Mouse (Mus musculus): ENCODE measurements around the gene Pdcl3. TPM values are rescaled to one million over a fixed set of nuclear protein-coding genes. Genes with fewer than 3 reads are reported as not detected.

Pdcl3 gene
- total and polyA plus RNA-seq, 3 experiments, result 55.6 to 120 (median 83.6) TPM

DNA sequence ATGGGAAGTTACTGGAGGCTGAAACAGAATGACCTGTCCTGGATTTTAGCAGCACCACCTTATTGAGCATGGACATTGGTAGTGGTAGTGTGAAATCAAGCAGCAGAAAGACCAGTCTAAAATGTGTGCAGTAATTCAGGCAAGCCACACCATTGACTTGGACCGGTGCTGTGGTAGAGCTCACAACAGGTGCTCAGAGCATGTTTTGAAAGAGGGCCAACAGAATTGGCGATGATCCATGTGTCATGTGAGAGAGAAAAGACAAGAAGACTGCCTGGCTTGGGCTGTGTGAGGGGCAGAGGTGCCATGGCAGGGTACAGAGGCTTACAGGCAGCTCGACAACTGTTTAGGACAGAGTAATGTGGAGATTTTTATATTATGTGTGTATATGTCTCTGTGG is 7.0 kb downstream of the Pdcl3 start:
- Histone ChIP-seq H3K36me3 (replicated peaks in 1 of 2; ENCODE audit: control insufficient read depth in 1 of 2, insufficient read depth in 1 of 2, low read length in 1 of 2) (peaks cover 28 to 71% of the 10 kb centered on the region in 2 experiments), H3K4me2 (ENCODE audit: insufficient read depth, low read depth, poor library complexity, severe bottlenecking) (no peak overlapping the region)
- dilution Hi-C loops (cut with MboI; ENCODE audit: extremely low pct_ligation_motif_present, extremely low pct_unique_long_range_greater_than_20kb, low sequenced_read_pairs), result no loop called here

DNA sequence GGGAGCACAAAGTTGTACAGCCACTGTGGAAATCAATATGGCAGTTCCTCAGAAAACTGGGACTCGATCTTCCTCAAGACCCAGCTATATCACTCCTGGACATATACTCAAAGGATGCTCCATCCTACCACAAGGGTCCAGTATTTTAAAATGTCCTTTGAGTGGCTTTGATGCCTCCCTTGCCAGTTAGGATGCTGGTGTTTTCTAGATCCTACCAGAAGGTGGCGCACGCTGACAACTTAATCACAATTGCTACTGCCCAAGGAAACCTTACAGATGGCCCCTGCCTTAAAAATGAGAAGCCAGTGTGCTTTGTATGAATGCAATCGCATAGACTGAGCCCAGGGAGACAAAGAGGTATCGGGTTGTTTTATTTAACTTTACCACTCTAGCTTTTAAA is 15.7 kb downstream of the Pdcl3 start:
- dilution Hi-C loops (cut with MboI; ENCODE audit: extremely low pct_ligation_motif_present, extremely low pct_unique_long_range_greater_than_20kb, low sequenced_read_pairs) (no loop called here), in situ Hi-C loops (cut with MboI; ENCODE audit: low pct_ligation_motif_present, low pct_unique_long_range_greater_than_20kb, low sequenced_read_pairs) (loop anchor here (10.0 to 25.0 kb wide), 2 partner anchors 211 to 344 kb away; no protein-coding TSS in a partner anchor)
- H3K4me2 ChIP-seq (ENCODE audit: insufficient read depth, low read depth, poor library complexity, severe bottlenecking), result no peak overlapping the region; the same call in 1 of the 2 replicates
- no peaks in the 10 kb centered on the region for H3K27me3 ChIP-seq (replicated peaks)
- H3K9ac ChIP-seq (ENCODE audit: insufficient read depth, low read depth), result no peak overlapping the region
- peak; percentile 81 for DNase-seq (ENCODE audit: extremely low read depth)
- no peak overlapping the region for H3K4me3 ChIP-seq (replicated peaks in 1 of 3; ENCODE audit: low read depth in 2 of 3, low read length in 2 of 3, poor library complexity in 1 of 3)
- H3K9me3 ChIP-seq (replicated peaks; ENCODE audit: low read length), result no peaks in the 10 kb centered on the region
- no peak overlapping the region for H3K27ac ChIP-seq (ENCODE audit: insufficient read depth, low read depth)
- peaks cover 15 to 25% of the 10 kb centered on the region in 2 experiments for H3K36me3 ChIP-seq (replicated peaks in 1 of 2; ENCODE audit: control insufficient read depth in 1 of 2, insufficient read depth in 1 of 2, low read length in 1 of 2)
- no peaks in the 10 kb centered on the region for H3K79me2 ChIP-seq (replicated peaks; ENCODE audit: control insufficient read depth, extremely low read depth, insufficient read depth, poor library complexity, severe bottlenecking)
- peaks cover 4 to 36% of the 10 kb centered on the region in 2 experiments; a peak in 3 of 4 replicates for H3K4me1 ChIP-seq (ENCODE audit: control insufficient read depth in 1 of 2, insufficient read depth in 2 of 2)
- TF ChIP-seq ZKSCAN1 (IDR thresholded peaks at IDR 0.05; ENCODE audit: borderline replicate concordance, low read depth, low read length) (no peak), POLR2A (IDR thresholded peaks at IDR 0.05; ENCODE audit: low read depth, low read length) (no peak), GABPA (IDR thresholded peaks at IDR 0.05; ENCODE audit: insufficient replicate concordance, low read depth, low read length) (no peak), MAFK (IDR thresholded peaks at IDR 0.05; ENCODE audit: insufficient replicate concordance, low read length) (no peak), ZC3H11A (IDR thresholded peaks at IDR 0.05; ENCODE audit: low read depth, low read length) (peak; percentile 67), IRF4 (IDR thresholded peaks at IDR 0.05; ENCODE audit: low read depth, low read length) (0 out of 2 replicates have a peak, but pooled peaks have one; percentile 31), ETS1 (conservative IDR thresholded peaks at IDR 0.05; ENCODE audit: low read depth, low read length) (no peak), KAT2A (IDR thresholded peaks at IDR 0.05; ENCODE audit: insufficient replicate concordance, low read length) (no peak), MYC (IDR thresholded peaks at IDR 0.05; ENCODE audit: low read depth, low read length) (0 out of 2 replicates have a peak, but pooled peaks have one; percentile 18), MAZ (IDR thresholded peaks at IDR 0.05; ENCODE audit: low read depth, low read length) (peak; percentile 62; the same call in 1 of the 2 replicates), BHLHE40 (IDR thresholded peaks at IDR 0.05; ENCODE audit: low read depth, low read length) (0 out of 2 replicates have a peak, but pooled peaks have one; percentile 15), USF1 (IDR thresholded peaks at IDR 0.05; ENCODE audit: low read depth, low read length) (no peak), MAX (IDR thresholded peaks at IDR 0.05; ENCODE audit: low read length) (no peak), RCOR1 (conservative IDR thresholded peaks at IDR 0.05; ENCODE audit: low read depth, low read length) (no peak), CHD2 (IDR thresholded peaks at IDR 0.05; ENCODE audit: low read length) (no peak), JUN (IDR thresholded peaks at IDR 0.05; ENCODE audit: insufficient read depth, low read depth, low read length) (no peak), CHD1 (IDR thresholded peaks at IDR 0.05; ENCODE audit: low read depth, low read length) (no peak), EP300 (IDR thresholded peaks at IDR 0.05; ENCODE audit: low read length) (no peak), ELF1 (IDR thresholded peaks at IDR 0.05; ENCODE audit: low read depth, low read length) (no peak), CTCF (conservative IDR thresholded peaks at IDR 0.05 in 1 of 2, IDR thresholded peaks at IDR 0.05 in 1 of 2; ENCODE audit: low read depth in 2 of 2, low read length in 2 of 2) (peak; percentile 57 to 93), RAD21 (IDR thresholded peaks at IDR 0.05; ENCODE audit: low read depth, low read length) (peak; percentile 95), MEF2A (IDR thresholded peaks at IDR 0.05; ENCODE audit: borderline replicate concordance, low read depth, low read length) (no peak), SMC3 (IDR thresholded peaks at IDR 0.05; ENCODE audit: low read depth, low read length) (peak; percentile 86), NELFE (IDR thresholded peaks at IDR 0.05; ENCODE audit: low read depth, low read length) (peak; percentile 59; the same call in 1 of the 2 replicates), MXI1 (IDR thresholded peaks at IDR 0.05; ENCODE audit: low read depth, low read length) (no peak), HCFC1 (IDR thresholded peaks at IDR 0.05; ENCODE audit: low read depth, low read length) (no peak), SIN3A (IDR thresholded peaks at IDR 0.05; ENCODE audit: low read length) (peak; percentile 49; the same call in 1 of the 2 replicates)

More for the DNA sequence above, 7.0 kb downstream of the Pdcl3 start:
- Histone ChIP-seq H3K4me3 (replicated peaks in 1 of 3; ENCODE audit: low read depth in 2 of 3, low read length in 2 of 3, poor library complexity in 1 of 3) (no peak overlapping the region), H3K4me1 (ENCODE audit: control insufficient read depth in 1 of 2, insufficient read depth in 2 of 2) (peaks cover 0 to 20% of the 10 kb centered on the region in 2 experiments; a peak in 2 of 4 replicates), H3K9me3 (replicated peaks; ENCODE audit: low read length) (no peaks in the 10 kb centered on the region), H3K9ac (ENCODE audit: insufficient read depth, low read depth) (no peak overlapping the region), H3K27ac (ENCODE audit: insufficient read depth, low read depth) (no peak overlapping the region), H3K27me3 (replicated peaks) (no peaks in the 10 kb centered on the region), H3K79me2 (replicated peaks; ENCODE audit: control insufficient read depth, extremely low read depth, insufficient read depth, poor library complexity, severe bottlenecking) (peaks cover 7% of the 10 kb centered on the region)
- in situ Hi-C loops (cut with MboI; ENCODE audit: low pct_ligation_motif_present, low pct_unique_long_range_greater_than_20kb, low sequenced_read_pairs), result no loop called here
- no peak for TF ChIP-seq POLR2A (IDR thresholded peaks at IDR 0.05; ENCODE audit: low read depth, low read length)
- no peak for TF ChIP-seq SIN3A (IDR thresholded peaks at IDR 0.05; ENCODE audit: low read length)
- TF ChIP-seq EP300 (IDR thresholded peaks at IDR 0.05; ENCODE audit: low read length), result no peak
- TF ChIP-seq IRF4 (IDR thresholded peaks at IDR 0.05; ENCODE audit: low read depth, low read length), result no peak
- no peak for TF ChIP-seq TCF12 (IDR thresholded peaks at IDR 0.05; ENCODE audit: low read depth, low read length)
- no peak for TF ChIP-seq NRF1 (IDR thresholded peaks at IDR 0.05; ENCODE audit: low read depth, low read length)
- no peak for TF ChIP-seq TBP (conservative IDR thresholded peaks at IDR 0.05; ENCODE audit: low read depth, low read length)
- TF ChIP-seq ZMIZ1 (IDR thresholded peaks at IDR 0.05; ENCODE audit: low read depth, low read length), result no peak
- no peak for TF ChIP-seq RAD21 (IDR thresholded peaks at IDR 0.05; ENCODE audit: low read depth, low read length)
- no peak for TF ChIP-seq E2F4 (IDR thresholded peaks at IDR 0.05; ENCODE audit: insufficient replicate concordance, low read depth, low read length)
- no peak for TF ChIP-seq ZC3H11A (IDR thresholded peaks at IDR 0.05; ENCODE audit: low read depth, low read length)
- no peak for TF ChIP-seq GABPA (IDR thresholded peaks at IDR 0.05; ENCODE audit: insufficient replicate concordance, low read depth, low read length)
- TF ChIP-seq JUN (IDR thresholded peaks at IDR 0.05; ENCODE audit: insufficient read depth, low read depth, low read length), result no peak
- TF ChIP-seq USF2 (conservative IDR thresholded peaks at IDR 0.05; ENCODE audit: low read depth, low read length), result no peak
- no peak for TF ChIP-seq RCOR1 (conservative IDR thresholded peaks at IDR 0.05; ENCODE audit: low read depth, low read length)
- TF ChIP-seq SMC3 (IDR thresholded peaks at IDR 0.05; ENCODE audit: low read depth, low read length), result no peak
- TF ChIP-seq ELF1 (IDR thresholded peaks at IDR 0.05; ENCODE audit: low read depth, low read length), result no peak
- DNase-seq (ENCODE audit: extremely low read depth), result no peak
